Mouse (Mus musculus) midbrain, embryonic 16.5 days (tissue): ENCODE measurements around the gene Dmrt1. TPM values are rescaled to one million over a fixed set of nuclear protein-coding genes. Genes with fewer than 3 reads are reported as not detected.
"Not testable (repeated sequence)": the region's sequence is repeated elsewhere in the genome, so short reads cannot be mapped to it uniquely, and the experiment has no call there.

ENCODE experiments used
- ATAC-seq: fragments of 200-750 bp; cut with Nextera tagmentation; 2 replicates; pipeline ENCODE4 v1.8.0; 2017; ENCODE audit warnings: moderate TSS enrichment
- H3K27ac ChIP-seq: fragments of 300-500 bp; sonication (generic); 2 replicates; pipeline ENCODE4 v1.5.1; 2014; ENCODE audit warnings: mild to moderate bottlenecking, low read length, mixed read lengths
- H3K27me3 ChIP-seq: fragments of 300-500 bp; sonication (generic); 2 replicates; pipeline ENCODE4 v1.6.1; 2014; ENCODE audit warnings: low read depth, low read length, mixed read lengths; ENCODE audit not compliant: control insufficient read depth, insufficient read depth
- H3K36me3 ChIP-seq: fragments of 300-500 bp; sonication (generic); 2 replicates; pipeline ENCODE4 v1.6.1; 2014; ENCODE audit warnings: mild to moderate bottlenecking, low read length, moderate library complexity, mixed read lengths; ENCODE audit not compliant: control insufficient read depth, insufficient read depth
- H3K4me1 ChIP-seq: fragments of 300-500 bp; sonication (generic); 2 replicates; pipeline ENCODE4 v1.6.1; 2014; ENCODE audit warnings: mild to moderate bottlenecking, low read length, mixed read lengths; ENCODE audit not compliant: control insufficient read depth, insufficient read depth
- H3K4me2 ChIP-seq: fragments of 300-500 bp; sonication (generic); 2 replicates; pipeline ENCODE4 v1.6.1; 2014; ENCODE audit warnings: mild to moderate bottlenecking, low read length, mixed read lengths
- H3K4me3 ChIP-seq: fragments of 300-500 bp; sonication (generic); 2 replicates; pipeline ENCODE4 v1.5.1; 2014; ENCODE audit warnings: low read depth, mild to moderate bottlenecking, low read length, moderate library complexity, mixed read lengths
- H3K9ac ChIP-seq: fragments of 300-500 bp; sonication (generic); 2 replicates; pipeline ENCODE4 v1.6.1; 2014; ENCODE audit warnings: low read depth, low read length, mixed read lengths
- H3K9me3 ChIP-seq: fragments of 300-500 bp; sonication (generic); replicated peaks from 2 replicates; pipeline ENCODE4 v1.6.1; 2014; ENCODE audit warnings: mild to moderate bottlenecking, low read length, mixed read lengths; ENCODE audit not compliant: control insufficient read depth, poor library complexity, severe bottlenecking
- WGBS: fragments of 180-500 bp; shearing (Covaris S2); extraction: QIAGEN DNeasy Blood & Tissue Kit; methylation state at CpG from one replicate; pipeline ENCODE4 v1.1.7; 2014; 5-methylcytosine and 5-hydroxymethylcytosine counted together
- polyA plus RNA-seq: library from polyadenylated mRNA; unstranded; fragments of >200 nt; fragmentation: Nextera tagmentation; extraction: Ambion mirVana; gene quantifications from 2 replicates; pipeline ENCODE4 v1.2.1, GENCODE M21; 2015

Dmrt1 gene
- not detected in 2 replicates for polyA plus RNA-seq

GRCm38 (mm10) chr19:25505360-25506196 lies at the start of gene Dmrt1:
TSS of gene Dmrt1 (plus strand) at chr19:25505618.
- H3K36me3 ChIP-seq = no peaks in the 10 kb centered on the region

GRCm38 (mm10) chr19:25460760-25461159 lies 44.7 kb upstream of the Dmrt1 start:
- H3K36me3 ChIP-seq = no peaks in the 10 kb centered on the region
- H3K27ac ChIP-seq = no peak overlapping the region
- 97% methylated on average over 8 of the region's 8 CpGs for WGBS
- no peak overlapping the region for H3K9ac ChIP-seq
- H3K27me3 ChIP-seq = no peaks in the 10 kb centered on the region
- no peak overlapping the region for H3K4me2 ChIP-seq
- no peaks in the 10 kb centered on the region for H3K9me3 ChIP-seq
- H3K4me3 ChIP-seq = no peak overlapping the region
- ATAC-seq = no peak
- H3K4me1 ChIP-seq = peaks cover 3% of the 10 kb centered on the region; the same call in 1 of the 2 replicates

More at GRCm38 (mm10) chr19:25505360-25506196, at the start of gene Dmrt1:
- Histone ChIP-seq H3K9me3 (no peaks in the 10 kb centered on the region), H3K27ac (no peak within 1 kb of the TSS), H3K9ac (no peak within 1 kb of the TSS), H3K4me1 (peaks cover 13% of the 10 kb centered on the region), H3K27me3 (peaks cover 45% of the 10 kb centered on the region), H3K4me3 (peak within 1 kb of the TSS; percentile 26), H3K4me2 (peak within 1 kb of the TSS; percentile 53)
- WGBS = under 1% methylated on average over 64 of the region's 64 CpGs
- 0 out of 2 replicates have a peak, but pooled peaks have one; percentile 11 for ATAC-seq

DNA sequence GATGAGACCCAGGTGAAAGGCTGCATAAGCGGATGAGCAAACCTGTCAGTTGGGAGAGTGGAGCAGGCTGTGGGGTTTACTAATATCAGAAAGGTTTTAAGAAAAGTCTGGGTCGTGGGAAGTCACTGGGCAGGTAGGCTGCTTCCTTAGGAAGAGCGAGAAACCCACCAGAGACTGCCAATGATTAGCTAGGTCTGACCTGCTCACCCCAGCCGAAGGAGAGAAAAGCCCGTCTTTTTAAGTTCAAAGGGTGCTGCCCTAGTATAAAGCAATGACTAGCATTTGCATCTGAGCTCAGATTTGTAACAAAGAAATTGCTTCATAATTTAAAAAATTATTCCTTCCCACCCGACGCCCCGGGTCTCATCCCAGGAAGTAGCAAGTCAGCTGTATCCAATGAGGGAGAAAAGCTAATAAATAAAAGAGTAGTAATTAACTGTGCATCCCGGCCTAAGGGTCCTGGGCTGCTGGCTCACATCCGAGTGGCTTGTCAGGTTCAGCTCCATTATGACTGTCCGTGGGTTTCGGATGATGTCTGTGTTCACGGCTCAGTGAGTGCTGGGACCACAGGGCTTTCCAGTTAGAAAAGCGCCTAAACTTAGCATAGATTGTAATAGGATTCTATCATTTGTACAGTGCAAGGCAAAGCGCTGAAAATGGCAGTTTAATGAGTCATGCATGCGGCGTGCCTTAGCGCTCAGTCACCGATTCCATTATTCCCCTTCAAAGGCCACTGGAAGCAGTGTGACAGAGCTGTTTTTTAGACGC lies 43.7 kb upstream of the Dmrt1 start:
- Histone ChIP-seq H3K27me3 (no peaks in the 10 kb centered on the region), H3K4me1 (peaks cover 3% of the 10 kb centered on the region; the same call in 1 of the 2 replicates), H3K36me3 (no peaks in the 10 kb centered on the region), H3K9ac (no peak overlapping the region), H3K4me2 (peak overlapping the region; percentile 36), H3K4me3 (no peak overlapping the region), H3K9me3 (no peaks in the 10 kb centered on the region), H3K27ac (no peak overlapping the region)
- 47% methylated on average over 20 of the region's 20 CpGs for WGBS
- ATAC-seq = peak; percentile 56; the same call in 1 of the 2 replicates

DNA sequence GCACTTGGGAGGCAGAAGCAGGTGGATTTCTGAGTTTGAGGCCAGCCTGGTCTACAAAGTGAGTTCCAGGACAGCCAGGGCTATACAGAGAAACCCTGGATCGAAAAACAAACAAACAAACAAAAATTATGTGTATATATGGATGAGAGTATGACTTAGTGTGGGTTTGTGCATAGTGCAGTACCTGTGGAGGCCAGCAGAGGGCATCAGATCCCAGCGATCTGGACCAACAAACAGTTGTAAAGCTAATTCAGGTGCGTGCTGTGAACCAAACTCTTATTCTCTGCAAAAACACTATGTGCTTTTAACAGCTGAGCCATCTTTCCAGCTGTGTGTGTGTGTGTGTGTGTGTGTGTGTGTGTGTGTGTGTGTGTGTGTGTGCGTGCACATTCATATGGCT lies 29.6 kb upstream of the Dmrt1 start:
- not testable (repeated sequence) for H3K4me2 ChIP-seq, H3K9ac ChIP-seq
- WGBS = 71% methylated on average over 4 of the region's 4 CpGs

GRCm38 (mm10) chr19:25479152-25479669 lies 26.2 kb upstream of the Dmrt1 start:
- Histone ChIP-seq H3K4me3 (no peak overlapping the region), H3K9me3 (no peaks in the 10 kb centered on the region; the same call in 1 of the 2 replicates), H3K27me3 (no peaks in the 10 kb centered on the region), H3K36me3 (no peaks in the 10 kb centered on the region), H3K9ac (no peak overlapping the region), H3K4me2 (no peak overlapping the region), H3K4me1 (no peaks in the 10 kb centered on the region), H3K27ac (no peak overlapping the region)
- 58% methylated on average over 5 of the region's 5 CpGs for WGBS
- ATAC-seq = no peak

More for the DNA sequence above, 29.6 kb upstream of the Dmrt1 start:
- H3K27me3 ChIP-seq, H3K4me3 ChIP-seq, H3K27ac ChIP-seq, H3K9me3 ChIP-seq, H3K36me3 ChIP-seq, H3K4me1 ChIP-seq, ATAC-seq: not testable (repeated sequence)

- WGBS = 89% methylated on average over 6 of the region's 6 CpGs
Observed at GRCm38 (mm10) chr19:25480820-25481219, 24.6 kb upstream of the Dmrt1 start.

GRCm38 (mm10) chr19:25486561-25486960 lies 18.9 kb upstream of the Dmrt1 start:
- Histone ChIP-seq H3K4me1 (no peaks in the 10 kb centered on the region), H3K27me3 (peaks cover 7% of the 10 kb centered on the region; the same call in 1 of the 2 replicates), H3K9me3 (no peaks in the 10 kb centered on the region), H3K9ac (no peak overlapping the region), H3K36me3 (no peaks in the 10 kb centered on the region), H3K4me3 (no peak overlapping the region), H3K4me2 (no peak overlapping the region), H3K27ac (no peak overlapping the region)
- ATAC-seq = no peak
- 28% methylated on average over 14 of the region's 14 CpGs for WGBS

More at GRCm38 (mm10) chr19:25480820-25481219, 24.6 kb upstream of the Dmrt1 start:
- Histone ChIP-seq H3K4me3 (no peak overlapping the region), H3K27ac (no peak overlapping the region), H3K27me3 (no peaks in the 10 kb centered on the region), H3K36me3 (no peaks in the 10 kb centered on the region), H3K9me3 (no peaks in the 10 kb centered on the region; the same call in 1 of the 2 replicates), H3K9ac (no peak overlapping the region), H3K4me1 (no peaks in the 10 kb centered on the region), H3K4me2 (no peak overlapping the region)
- ATAC-seq = no peak

DNA sequence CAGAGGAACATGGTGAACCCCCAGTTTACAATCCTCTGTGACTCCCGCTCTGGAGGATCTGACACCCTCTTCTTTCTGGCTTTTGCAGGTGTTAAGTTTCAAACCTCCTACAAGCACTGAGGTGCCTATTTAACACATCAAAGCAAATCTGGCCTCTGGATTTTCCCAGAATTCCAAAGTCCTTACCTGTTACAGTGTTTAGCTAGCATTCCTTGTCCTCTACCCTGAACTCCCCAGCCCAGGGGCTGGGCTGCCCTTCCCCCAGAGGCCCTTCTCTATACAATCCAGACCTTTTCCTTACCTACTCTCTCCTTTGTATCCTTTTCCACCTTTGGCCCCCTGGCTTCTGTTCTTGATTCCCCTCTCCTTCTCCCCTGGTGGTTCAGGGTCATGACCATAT lies 18.1 kb upstream of the Dmrt1 start:
- Histone ChIP-seq H3K27me3 (peaks cover 7% of the 10 kb centered on the region; the same call in 1 of the 2 replicates), H3K4me3 (no peak overlapping the region), H3K4me1 (no peaks in the 10 kb centered on the region), H3K9me3 (no peaks in the 10 kb centered on the region), H3K9ac (no peak overlapping the region), H3K4me2 (no peak overlapping the region), H3K27ac (no peak overlapping the region), H3K36me3 (no peaks in the 10 kb centered on the region)
- no peak for ATAC-seq
- 41% methylated on average over 1 of the region's 1 CpGs for WGBS
